Mouse (Mus musculus) c-Kit-positive CD71-positive TER-119-positive erythroid progenitor cells, embryonic 14.5 days (primary cell): ENCODE measurements around the gene Taf15.

Experiments used
- DNase-seq: peaks from one replicate; pipeline ENCODE4 v3.0.0-alpha.2; 2013; ENCODE audit warnings: low spot score

Taf15 gene

DNA sequence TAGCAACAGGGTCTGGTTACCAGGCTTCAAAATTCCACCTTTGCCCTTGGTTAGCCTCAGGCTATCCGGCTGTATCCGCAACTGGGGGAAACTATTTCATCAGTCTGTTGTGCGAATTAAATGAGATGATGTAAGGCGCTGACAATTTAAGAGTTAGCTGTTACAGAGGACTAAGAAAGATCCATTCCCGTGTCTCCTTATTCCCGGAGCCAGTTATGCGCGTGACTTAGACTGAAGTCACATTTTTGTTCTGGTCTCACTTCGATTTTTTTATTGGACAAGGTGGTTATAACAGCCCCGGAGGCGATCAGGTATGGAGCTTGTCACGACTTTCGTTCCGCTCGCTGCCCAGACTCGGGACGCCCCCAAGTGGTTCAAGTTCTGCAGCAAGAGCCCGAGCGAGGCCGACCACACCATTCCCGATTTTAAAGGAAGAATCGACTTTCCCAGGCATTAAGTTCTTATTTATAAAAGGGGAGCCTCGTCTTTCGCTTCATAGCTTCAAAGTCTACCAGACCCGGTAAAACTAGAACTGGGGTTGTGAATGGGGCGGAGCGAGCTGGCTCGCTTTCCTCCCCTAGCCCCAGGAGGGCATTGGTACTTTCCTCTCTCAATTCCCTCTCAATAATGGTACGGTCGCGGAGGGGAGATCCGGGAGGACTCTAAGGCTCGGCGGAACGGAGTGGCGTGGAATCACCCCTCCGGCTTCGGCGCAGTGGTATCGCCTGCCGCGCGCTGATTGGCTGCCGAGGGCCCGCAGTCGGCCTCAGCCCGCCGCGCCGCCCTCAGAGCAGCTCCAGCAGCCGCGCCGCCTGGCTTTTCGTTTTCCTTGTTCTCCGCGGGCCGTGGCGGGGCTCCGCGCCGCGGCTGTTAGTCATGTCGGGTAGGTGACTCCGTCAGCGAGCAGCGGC, at the start of gene Taf15:
Gene Taf15, plus strand, starts transcription at position 763 of the 911 bp plus-strand sequence.
- peak; percentile 98 for DNase-seq

DNA sequence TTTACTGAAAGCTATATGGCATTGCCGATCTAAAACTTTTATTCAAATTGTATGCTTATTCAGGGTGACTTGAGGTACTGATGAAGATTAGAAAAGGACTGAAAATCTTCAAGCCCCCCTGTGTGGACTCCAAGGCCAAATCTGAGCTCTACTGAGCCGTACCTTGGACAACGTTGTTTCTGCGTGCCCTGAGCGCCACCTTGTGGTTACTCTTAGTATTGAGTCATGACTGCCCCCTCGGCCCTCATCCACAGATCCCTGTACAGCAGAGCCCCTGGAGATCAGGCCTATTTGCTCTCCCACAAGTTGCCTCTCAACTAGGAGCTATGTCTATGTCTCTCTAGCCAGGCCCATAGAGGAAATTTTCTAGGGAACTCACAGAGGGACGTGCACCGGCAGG, 48.2 kb upstream of the Taf15 start:
- peak; percentile 60 for DNase-seq

- DNase-seq: no peak
Measured at GRCm38 (mm10) chr11:83426964-83427363, 45.9 kb upstream of the Taf15 start.

DNA sequence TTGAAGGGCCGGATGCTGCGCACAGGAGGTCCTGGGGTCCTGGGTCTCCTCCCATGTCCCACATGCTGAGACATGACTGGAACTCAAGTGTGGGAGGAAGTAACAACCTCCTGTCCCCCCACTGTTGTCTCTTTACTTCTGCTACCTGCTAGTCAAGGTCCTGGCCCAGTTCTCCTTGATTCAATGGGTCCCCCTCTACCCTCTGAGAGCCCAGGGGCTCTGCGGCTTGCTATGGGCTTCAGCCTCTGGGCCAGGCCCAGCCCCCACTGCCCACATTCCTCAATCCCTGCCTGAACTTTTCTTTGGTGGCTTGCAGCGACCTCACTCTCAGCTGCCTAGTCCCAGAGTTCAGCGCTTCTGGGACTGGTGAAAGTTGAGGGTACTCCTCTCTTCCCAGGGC, 43.5 kb upstream of the Taf15 start, which contains the start of gene Gas2l2:
Gene Gas2l2, minus strand, starts transcription at position 101 of the 400 bp plus-strand sequence.
- DNase-seq: no peak

- no peak for DNase-seq
Measured at GRCm38 (mm10) chr11:83432533-83432932, 40.4 kb upstream of the Taf15 start.

- DNase-seq: no peak
Measured at GRCm38 (mm10) chr11:83437377-83437776, 35.5 kb upstream of the Taf15 start, which contains the start of gene 1700020L24Rik. TSS of gene 1700020L24Rik (plus strand) at chr11:83437677.

DNA sequence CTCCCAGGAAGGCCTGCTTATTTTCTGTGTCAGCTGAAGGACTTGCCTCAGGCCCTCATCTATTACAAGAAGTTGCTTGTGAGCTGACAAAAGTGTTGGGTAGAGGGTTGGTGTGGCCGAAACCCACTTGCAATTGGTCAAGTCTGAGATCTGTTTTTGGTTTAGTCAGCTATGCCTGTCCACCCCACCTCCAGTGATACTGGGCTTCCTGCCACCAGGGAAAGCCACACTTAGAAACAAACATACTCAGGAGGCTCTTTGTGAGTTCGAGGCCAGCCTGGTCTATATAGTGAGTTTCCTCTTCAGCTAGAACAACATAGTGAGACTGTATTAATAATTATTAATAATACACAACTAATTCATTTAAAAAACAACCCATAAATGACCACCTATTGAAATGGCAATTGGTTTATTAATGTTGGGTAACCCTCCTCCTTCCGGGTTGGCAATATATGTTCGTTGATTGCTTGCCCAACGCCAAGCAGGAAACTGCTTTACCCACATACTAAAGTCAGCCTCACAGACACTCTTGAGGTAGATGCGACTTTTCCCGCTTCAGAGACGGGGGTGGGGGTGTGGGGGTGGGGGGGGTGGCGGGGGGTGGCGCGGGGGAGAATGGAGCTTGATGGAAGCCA, 33.3 kb upstream of the Taf15 start:
- DNase-seq: no peak

- peak; percentile 89 for DNase-seq
Measured at GRCm38 (mm10) chr11:83440081-83441064, 32.5 kb upstream of the Taf15 start.

DNA sequence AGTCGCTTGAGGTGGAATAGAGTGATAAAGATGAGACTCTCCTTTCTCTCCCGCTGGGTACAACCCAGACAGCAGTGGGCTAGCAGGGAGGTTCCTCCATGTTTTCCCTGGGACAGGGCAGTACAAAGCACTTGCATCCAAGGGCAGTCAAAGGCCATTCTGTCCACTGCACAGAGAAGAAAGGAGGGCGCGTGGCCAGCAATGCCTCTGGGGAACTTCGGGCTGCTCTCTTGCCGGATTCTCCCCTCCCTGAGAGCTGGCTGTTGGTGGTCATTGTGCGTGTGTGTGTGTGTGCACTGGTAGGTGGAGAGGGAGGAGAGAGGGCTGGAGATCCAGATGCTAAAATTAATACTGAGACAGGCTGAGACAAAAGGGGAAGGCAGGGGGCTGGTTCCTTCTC, 31.7 kb upstream of the Taf15 start:
- DNase-seq: no peak

DNA sequence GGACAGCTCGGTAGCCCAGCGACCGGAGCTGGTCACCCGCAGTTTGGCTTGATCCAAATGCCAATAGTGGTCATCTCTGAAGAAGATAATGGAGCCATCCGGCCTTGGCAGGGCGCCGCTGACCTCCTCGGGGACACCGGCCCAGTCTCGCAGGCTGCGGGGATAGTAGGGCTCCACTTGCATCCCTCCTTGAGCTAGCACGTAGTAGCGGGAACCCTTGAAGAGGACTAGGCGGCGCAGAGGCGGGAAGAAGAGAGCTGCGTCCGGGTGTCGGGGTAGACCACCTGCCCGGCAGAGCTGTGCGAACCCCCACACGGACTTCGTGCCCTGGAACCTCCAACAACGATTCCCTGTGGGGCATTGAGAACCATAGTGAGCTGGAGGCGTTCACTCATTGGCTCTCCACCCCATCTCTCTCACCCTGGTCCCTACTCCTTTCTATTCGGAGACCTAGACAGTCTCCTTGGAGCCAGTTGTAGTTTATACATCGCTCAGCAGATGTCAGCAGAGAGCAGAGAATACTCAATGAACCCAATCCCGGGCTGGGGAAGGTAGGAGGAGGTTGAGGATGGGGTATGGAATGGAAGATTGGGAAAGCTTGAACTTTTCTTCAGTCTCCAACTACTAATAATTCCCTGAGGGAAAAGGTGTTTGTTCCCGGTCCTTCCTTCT, 30.2 kb upstream of the Taf15 start:
- peak; percentile 57 for DNase-seq

GRCm38 (mm10) chr11:83443824-83444223, 29.1 kb upstream of the Taf15 start:
- DNase-seq: no peak

GRCm38 (mm10) chr11:83445001-83445400, 27.9 kb upstream of the Taf15 start:
- no peak for DNase-seq

DNA sequence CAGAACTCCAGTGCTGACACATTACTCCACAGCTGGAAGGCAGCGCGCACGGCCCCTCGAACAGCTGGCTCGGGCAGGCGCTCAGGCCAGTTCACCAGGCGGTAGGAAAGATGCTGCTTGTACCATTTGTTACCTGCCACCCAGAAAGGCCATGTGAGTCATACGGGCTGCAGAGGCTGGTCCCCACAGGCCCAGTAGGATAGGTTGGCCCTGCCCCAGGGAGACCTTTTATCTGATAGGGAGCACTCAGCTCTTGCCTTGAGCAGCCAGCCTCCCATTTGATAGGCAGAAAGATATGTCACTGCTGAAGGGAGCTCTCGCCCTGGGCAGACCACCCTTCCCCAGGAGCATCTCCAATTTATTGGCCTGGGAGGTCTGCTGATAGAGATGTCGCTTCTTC, 25.3 kb upstream of the Taf15 start:
- no peak for DNase-seq

DNA sequence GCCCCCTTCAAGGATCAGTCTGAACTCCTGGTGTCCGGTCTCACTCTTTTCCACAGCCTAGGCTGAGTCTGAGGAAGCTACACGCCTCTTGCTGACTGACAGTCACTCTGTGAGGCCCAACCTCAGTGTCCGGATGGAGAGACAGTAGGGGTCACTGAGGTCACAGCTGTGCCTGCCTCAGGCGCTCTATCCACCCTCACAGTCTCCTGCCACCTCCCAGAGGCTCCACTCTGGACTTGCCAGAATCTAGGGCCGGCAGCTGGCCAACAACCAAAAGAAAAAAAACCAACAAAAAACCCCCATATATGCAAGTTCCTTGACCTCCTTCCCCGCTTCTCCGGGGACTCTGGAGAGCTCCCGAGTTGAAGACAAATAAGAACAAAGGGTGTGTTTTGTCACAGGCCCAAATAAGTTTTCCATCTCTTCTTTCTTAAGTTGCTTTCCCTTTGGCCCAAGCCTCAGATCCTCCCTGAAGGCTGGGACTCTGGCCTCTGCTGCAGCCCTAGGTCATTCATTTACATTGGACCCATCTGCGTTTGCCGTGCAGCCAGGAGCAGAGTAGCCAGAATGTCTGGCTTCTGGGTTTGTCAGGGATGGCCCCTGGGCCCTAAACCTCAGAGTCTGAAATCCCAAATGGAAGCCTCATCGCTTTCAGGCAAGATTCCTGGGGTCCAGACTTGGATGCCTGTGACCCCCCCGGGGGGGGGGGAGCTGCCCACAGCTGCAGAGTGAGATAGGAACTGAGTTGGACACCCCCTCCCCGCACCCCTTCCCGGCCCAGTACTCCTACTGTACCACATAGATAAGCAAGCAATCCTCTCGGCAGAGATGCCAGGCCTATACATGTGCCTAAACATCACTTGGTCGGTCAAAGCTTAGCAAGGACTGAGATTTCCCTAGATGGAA, 24.6 kb upstream of the Taf15 start:
- no peak for DNase-seq

DNA sequence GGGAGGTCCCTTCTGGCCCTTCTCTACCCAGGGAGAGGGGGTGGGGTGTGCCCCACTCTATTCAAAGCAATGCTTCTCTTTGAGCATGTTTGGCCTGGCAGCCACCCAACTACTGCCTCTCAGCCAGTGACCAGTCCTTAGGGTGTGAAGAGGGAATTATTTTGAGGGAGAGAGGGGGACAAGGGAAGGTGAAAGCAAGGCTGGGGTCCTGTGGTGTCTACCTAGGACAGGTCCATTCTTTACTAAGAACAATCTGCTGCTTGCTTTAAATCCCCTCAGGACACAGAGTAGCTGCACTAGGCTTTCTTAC, 24.0 kb upstream of the Taf15 start:
- no peak for DNase-seq

GRCm38 (mm10) chr11:83449298-83449697, 23.6 kb upstream of the Taf15 start:
- no peak for DNase-seq

GRCm38 (mm10) chr11:83450550-83450949, 22.3 kb upstream of the Taf15 start:
- no peak for DNase-seq

DNA sequence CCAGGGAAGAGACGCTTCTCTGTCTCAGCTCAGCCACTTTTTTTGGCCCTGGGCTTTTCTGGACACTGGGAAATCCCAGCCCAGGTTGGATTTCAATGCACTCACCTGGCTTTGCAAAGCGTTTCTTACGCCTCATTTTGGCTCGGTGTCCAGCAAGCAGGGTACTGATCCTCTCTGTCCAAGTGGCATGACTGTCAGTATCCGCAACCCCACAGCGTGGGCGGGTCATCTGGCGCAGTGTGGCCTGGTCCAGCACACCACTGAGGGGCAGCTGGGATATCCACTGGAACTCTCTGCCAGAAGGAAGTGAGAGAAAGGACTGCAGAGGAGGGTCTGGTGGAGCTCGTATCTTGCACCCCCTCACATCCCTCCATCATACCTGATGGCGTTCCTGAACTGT, 21.6 kb upstream of the Taf15 start:
- no peak for DNase-seq

DNA sequence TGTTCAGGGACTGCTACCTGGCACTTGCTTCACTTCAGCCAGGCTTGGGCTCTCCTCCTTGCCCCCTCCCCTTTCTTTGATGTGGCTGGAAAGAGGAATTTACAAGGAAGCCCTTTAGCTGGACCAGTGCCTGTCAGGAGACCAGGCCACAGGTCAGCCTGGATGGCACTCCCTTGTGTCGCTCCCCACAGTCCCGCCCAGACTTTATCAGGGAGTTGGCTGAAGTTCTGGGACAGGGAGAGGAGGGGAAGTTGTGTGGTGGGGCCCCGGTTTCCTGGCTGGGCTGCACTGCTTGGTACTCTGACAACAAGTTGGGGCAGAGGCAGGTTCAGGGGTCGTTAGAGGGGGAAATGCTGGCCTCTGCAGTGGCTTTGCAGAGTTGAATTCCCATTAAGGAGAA, 18.3 kb upstream of the Taf15 start:
- no peak for DNase-seq

GRCm38 (mm10) chr11:83455608-83456007, 17.3 kb upstream of the Taf15 start:
- DNase-seq: no peak

DNA sequence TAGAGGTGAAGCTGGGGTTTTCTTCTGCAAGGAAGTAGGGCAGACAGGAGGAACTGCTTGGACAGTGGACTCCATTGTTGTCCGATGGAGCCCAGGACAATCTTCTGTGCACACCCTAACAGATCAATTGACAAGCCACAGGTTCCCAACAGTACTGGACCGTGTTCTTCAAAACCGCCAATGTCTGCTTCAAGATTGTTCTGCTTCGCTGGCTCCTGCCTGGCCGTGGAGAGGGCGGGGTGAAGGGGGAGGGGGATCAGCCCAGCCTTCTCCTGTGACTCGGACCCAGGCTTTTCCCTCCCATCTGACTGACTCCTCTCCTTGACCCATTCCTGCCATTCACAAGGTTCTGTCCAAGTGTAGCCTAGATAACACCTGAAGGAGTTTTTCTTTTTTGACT, 15.6 kb upstream of the Taf15 start:
- DNase-seq: no peak
